Mouse (Mus musculus): ENCODE data around the gene Mtx1. TPM values are rescaled to one million over a fixed set of nuclear protein-coding genes. Genes with fewer than 3 reads are reported as not detected.

The Mtx1 gene
- total and polyA plus RNA-seq, 2 experiments from 2014 or later: 108 to 176 TPM

GRCm38 (mm10) chr3:89251365-89251895, 24.5 kb upstream of the Mtx1 start:
- ATAC-seq (ENCODE audit: low FRiP score): no peak
- no peak overlapping the region for H3K27ac ChIP-seq (ENCODE audit: low read depth, low read length)
- WGBS: 7% methylated on average over 17 of the region's 17 CpGs
- H3K4me2 ChIP-seq (ENCODE audit: low read depth, low read length, poor library complexity, severe bottlenecking): peak overlapping the region; percentile 21
- peak overlapping the region; percentile 1; the same call in 1 of the 2 replicates for H3K4me3 ChIP-seq (ENCODE audit: low read depth, low read length)
- no peak overlapping the region for H3K9ac ChIP-seq (replicated peaks; ENCODE audit: low read length, poor library complexity, severe bottlenecking)
- no peak for DNase-seq (ENCODE audit: low spot score)
- H3K9me3 ChIP-seq (ENCODE audit: low read length): no peaks in the 10 kb centered on the region
- peaks cover 5% of the 10 kb centered on the region; the same call in 1 of the 2 replicates for H3K36me3 ChIP-seq (ENCODE audit: insufficient read depth, low read length)
- no peak for TF ChIP-seq CTCF (IDR thresholded peaks at IDR 0.05)
- H3K4me1 ChIP-seq (ENCODE audit: insufficient read depth, low read length): peaks cover 7% of the 10 kb centered on the region; the same call in 1 of the 2 replicates
- no peaks in the 10 kb centered on the region for H3K27me3 ChIP-seq (ENCODE audit: insufficient read depth, low read length)

- TF ChIP-seq CTCF (IDR thresholded peaks at IDR 0.05): peak; percentile 76
- ATAC-seq (ENCODE audit: low FRiP score) (no peak), DNase-seq (ENCODE audit: low spot score) (peak; percentile 69)
- no peak overlapping the region for H3K4me2 ChIP-seq (ENCODE audit: low read depth, low read length, poor library complexity, severe bottlenecking)
- no peak overlapping the region for H3K4me3 ChIP-seq (ENCODE audit: low read depth, low read length)
- H3K36me3 ChIP-seq (ENCODE audit: insufficient read depth, low read length): peaks cover 5% of the 10 kb centered on the region; the same call in 1 of the 2 replicates
- H3K4me1 ChIP-seq (ENCODE audit: insufficient read depth, low read length): peaks cover 7% of the 10 kb centered on the region; the same call in 1 of the 2 replicates
- H3K27me3 ChIP-seq (ENCODE audit: insufficient read depth, low read length): no peaks in the 10 kb centered on the region
- no peak overlapping the region for H3K27ac ChIP-seq (ENCODE audit: low read depth, low read length)
- 24% methylated on average over 7 of the region's 7 CpGs for WGBS
- H3K9ac ChIP-seq (replicated peaks; ENCODE audit: low read length, poor library complexity, severe bottlenecking): no peak overlapping the region
- no peaks in the 10 kb centered on the region for H3K9me3 ChIP-seq (ENCODE audit: low read length)
Observed at GRCm38 (mm10) chr3:89250435-89251040, 23.6 kb upstream of the Mtx1 start.

- Histone ChIP-seq H3K27me3 (ENCODE audit: insufficient read depth, low read length) (no peaks in the 10 kb centered on the region), H3K27ac (ENCODE audit: low read depth, low read length) (no peak overlapping the region), H3K4me1 (ENCODE audit: insufficient read depth, low read length) (peaks cover 12% of the 10 kb centered on the region; the same call in 1 of the 2 replicates), H3K36me3 (ENCODE audit: insufficient read depth, low read length) (peaks cover 6% of the 10 kb centered on the region; the same call in 1 of the 2 replicates), H3K4me3 (ENCODE audit: low read depth, low read length) (no peak overlapping the region), H3K9me3 (ENCODE audit: low read length) (no peaks in the 10 kb centered on the region), H3K4me2 (ENCODE audit: low read depth, low read length, poor library complexity, severe bottlenecking) (peak overlapping the region; percentile 92), H3K9ac (replicated peaks; ENCODE audit: low read length, poor library complexity, severe bottlenecking) (no peak overlapping the region)
- DNase-seq (ENCODE audit: low spot score) (no peak), ATAC-seq (ENCODE audit: low FRiP score) (no peak)
- 90% methylated on average over 4 of the region's 4 CpGs for WGBS
- TF ChIP-seq CTCF (IDR thresholded peaks at IDR 0.05): no peak
Observed at GRCm38 (mm10) chr3:89247466-89247865, 20.6 kb upstream of the Mtx1 start.

GRCm38 (mm10) chr3:89246261-89247100, 19.6 kb upstream of the Mtx1 start, which contains the start of gene Trim46:
Trim46 (minus strand) TSS chr3:89246309.
- Histone ChIP-seq H3K4me3 (ENCODE audit: low read depth, low read length) (peak within 1 kb of the TSS; percentile 70), H3K9me3 (ENCODE audit: low read length) (no peaks in the 10 kb centered on the region), H3K36me3 (ENCODE audit: insufficient read depth, low read length) (peaks cover 16% of the 10 kb centered on the region), H3K4me1 (ENCODE audit: insufficient read depth, low read length) (peaks cover 12% of the 10 kb centered on the region; the same call in 1 of the 2 replicates), H3K9ac (replicated peaks; ENCODE audit: low read length, poor library complexity, severe bottlenecking) (peak within 1 kb of the TSS; percentile 93), H3K4me2 (ENCODE audit: low read depth, low read length, poor library complexity, severe bottlenecking) (peak within 1 kb of the TSS; percentile 92), H3K27ac (ENCODE audit: low read depth, low read length) (peak within 1 kb of the TSS; percentile 97), H3K27me3 (ENCODE audit: insufficient read depth, low read length) (no peaks in the 10 kb centered on the region)
- 1% methylated on average over 41 of the region's 42 CpGs for WGBS
- DNase-seq (ENCODE audit: low spot score) (peak; percentile 95), ATAC-seq (ENCODE audit: low FRiP score) (peak; percentile 68)
- peak; percentile 99 for TF ChIP-seq CTCF (IDR thresholded peaks at IDR 0.05)

- Histone ChIP-seq H3K4me1 (ENCODE audit: insufficient read depth, low read length) (peaks cover 12% of the 10 kb centered on the region; the same call in 1 of the 2 replicates), H3K9ac (replicated peaks; ENCODE audit: low read length, poor library complexity, severe bottlenecking) (peak within 1 kb of the TSS; percentile 93), H3K4me2 (ENCODE audit: low read depth, low read length, poor library complexity, severe bottlenecking) (peak within 1 kb of the TSS; percentile 92), H3K36me3 (ENCODE audit: insufficient read depth, low read length) (peaks cover 23% of the 10 kb centered on the region), H3K4me3 (ENCODE audit: low read depth, low read length) (peak within 1 kb of the TSS; percentile 70), H3K9me3 (ENCODE audit: low read length) (no peaks in the 10 kb centered on the region), H3K27ac (ENCODE audit: low read depth, low read length) (peak within 1 kb of the TSS; percentile 97), H3K27me3 (ENCODE audit: insufficient read depth, low read length) (no peaks in the 10 kb centered on the region)
- ATAC-seq (ENCODE audit: low FRiP score) (peak; percentile 79), DNase-seq (ENCODE audit: low spot score) (peak; percentile 94)
- no peak for TF ChIP-seq CTCF (IDR thresholded peaks at IDR 0.05)
- WGBS: under 1% methylated on average over 20 of the region's 20 CpGs
Observed at GRCm38 (mm10) chr3:89245688-89246171, 18.8 kb upstream of the Mtx1 start, which contains the start of gene Krtcap2. Krtcap2 (plus strand) TSS chr3:89245966.
